Mouse (Mus musculus): ENCODE data around the gene Hoxc5.

Hoxc5 gene

DNA sequence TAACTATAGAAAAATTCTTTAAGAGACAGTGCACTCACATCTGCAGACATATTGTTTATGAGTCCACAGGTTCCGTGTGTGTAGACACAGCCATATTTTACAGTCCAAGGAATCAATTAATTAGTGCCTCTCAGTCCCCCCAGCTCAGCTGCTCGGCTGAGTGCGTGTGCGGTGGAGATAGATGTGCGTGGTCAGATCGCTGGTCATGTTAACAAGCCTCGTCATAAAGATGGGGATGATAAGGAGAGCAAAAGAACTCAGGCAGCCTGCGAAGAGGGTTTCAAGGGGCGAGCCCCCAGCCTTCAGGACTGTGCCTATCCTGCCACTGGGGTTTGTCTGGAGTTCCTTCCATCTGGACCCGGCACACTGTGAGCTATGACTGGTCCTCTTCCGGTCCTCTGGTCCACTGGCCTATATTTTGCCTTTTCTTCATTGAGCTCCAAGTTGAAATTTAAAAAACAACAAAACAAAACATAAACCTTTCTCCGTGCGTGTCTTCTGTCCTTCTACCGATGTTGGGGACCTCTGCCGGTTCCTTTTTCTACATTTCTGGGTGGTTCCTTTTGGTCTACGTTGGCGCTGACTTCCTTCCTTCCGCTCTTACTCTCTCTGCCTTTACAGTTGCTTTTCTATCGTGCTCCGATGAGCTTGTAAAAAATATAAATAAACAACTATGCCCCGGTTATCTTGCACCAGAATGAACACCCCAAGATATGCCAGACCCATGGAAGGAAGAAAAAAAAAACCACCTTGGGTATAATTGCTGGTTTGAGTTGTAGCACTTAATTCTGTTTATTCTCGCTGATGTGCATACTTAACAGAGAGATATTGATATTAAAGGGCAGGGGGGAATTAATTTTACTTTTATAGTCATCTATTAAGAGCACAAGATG lies 21.8 kb upstream of the Hoxc5 start:
- DNase-seq (ENCODE audit: low spot score in 2 of 2), result no peak

DNA sequence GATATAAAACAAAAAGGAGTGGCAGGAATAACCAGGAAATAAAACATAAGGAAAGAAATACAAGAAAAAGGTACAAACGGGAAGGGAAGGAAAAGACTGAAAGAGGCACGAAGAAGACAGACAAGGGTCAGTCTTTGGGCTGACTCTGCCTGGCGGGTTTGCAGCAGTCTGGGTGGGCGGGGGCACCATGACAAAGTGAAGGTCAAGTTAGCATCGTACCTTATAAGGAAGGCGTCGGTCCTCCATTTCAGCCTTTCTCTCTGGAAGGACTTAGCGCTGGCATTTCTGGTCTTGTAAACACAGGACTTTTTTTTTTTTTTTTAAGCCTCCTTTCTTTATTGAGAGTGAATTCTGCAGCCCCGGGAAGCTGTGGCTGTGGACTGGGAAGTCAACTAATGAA lies 20.0 kb upstream of the Hoxc5 start:
- no peak for DNase-seq (ENCODE audit: low spot score in 2 of 2)

DNA sequence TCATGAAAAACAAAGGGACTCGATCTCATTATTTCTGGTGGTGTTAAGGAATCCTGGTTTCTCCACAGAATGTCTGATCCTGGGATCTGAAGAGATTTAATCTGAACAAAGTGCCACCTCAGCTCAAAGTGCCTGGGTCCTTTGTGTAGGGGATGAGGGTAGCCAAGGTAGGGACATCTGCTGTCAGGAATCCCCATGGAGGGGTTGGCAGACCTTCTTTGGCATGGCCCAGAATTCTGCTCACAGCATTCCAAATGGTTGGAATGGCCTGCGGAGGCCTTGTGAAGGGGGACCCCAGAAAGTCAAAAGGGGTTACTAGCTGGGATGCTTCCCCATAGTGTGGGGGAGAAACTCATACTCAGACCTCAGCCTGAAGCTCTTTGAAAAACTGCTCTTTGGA lies 18.4 kb upstream of the Hoxc5 start:
- DNase-seq (ENCODE audit: low spot score in 2 of 2), result no peak

DNA sequence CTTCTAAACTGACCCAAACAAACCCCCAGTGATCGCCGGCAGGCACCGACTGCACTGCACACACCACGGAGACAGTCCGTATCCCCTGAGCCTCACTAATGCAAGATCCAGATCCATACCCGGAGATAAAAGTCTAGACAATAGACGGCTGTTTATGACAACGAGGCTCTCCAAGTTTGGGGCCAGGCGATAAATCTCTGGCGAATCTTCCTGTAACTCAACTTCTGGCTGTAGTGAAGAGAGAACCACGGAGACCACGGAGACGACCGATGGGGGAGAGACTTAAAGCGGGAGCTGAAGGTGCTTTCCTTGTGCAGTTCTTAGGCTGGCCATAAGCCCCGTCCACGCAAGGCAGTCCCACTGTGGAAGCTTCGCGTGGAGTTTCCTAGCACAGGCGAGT lies 17.5 kb upstream of the Hoxc5 start:
- no peak for DNase-seq (ENCODE audit: low spot score in 2 of 2)

DNA sequence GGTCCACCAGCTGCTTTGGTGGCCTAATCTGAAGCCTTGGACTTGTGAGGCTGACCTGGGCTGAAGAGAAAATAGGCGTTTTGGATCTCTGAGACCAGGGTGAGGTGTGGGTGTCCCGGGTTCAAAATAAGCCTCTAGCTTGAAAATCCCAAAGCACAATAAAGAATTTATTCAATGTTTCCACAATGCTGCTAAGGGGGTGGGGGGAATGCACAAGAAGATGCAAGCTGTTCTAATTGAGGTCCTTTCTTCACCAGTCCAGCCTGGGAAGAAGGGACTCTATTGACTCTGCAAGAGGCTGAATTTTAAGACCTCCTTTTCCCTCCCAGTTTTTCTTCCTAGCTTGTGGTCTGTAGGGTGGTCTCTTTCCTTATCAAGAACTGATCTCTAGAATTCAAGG lies 16.4 kb upstream of the Hoxc5 start:
- DNase-seq (ENCODE audit: low spot score in 2 of 2), result no peak

DNA sequence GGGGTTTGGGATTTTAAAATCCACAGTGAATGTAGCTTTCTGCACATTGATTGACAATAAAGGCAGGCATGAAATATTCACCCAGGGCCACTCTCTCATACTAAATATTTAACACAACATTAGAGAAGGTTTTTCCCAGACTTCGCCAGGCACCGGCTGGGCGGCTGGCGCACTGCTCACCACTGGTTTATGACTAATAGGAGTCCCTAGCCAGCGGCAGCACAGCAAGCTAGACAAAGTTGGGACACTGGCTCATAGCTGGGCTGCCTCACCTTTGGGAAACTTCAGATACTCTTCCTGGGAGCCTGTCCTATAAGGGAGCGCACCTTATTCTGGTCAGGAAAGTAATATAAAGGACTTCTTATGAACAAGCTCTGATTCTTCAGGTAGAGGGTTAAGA lies 13.7 kb upstream of the Hoxc5 start:
- DNase-seq (ENCODE audit: low spot score in 2 of 2), result no peak

DNA sequence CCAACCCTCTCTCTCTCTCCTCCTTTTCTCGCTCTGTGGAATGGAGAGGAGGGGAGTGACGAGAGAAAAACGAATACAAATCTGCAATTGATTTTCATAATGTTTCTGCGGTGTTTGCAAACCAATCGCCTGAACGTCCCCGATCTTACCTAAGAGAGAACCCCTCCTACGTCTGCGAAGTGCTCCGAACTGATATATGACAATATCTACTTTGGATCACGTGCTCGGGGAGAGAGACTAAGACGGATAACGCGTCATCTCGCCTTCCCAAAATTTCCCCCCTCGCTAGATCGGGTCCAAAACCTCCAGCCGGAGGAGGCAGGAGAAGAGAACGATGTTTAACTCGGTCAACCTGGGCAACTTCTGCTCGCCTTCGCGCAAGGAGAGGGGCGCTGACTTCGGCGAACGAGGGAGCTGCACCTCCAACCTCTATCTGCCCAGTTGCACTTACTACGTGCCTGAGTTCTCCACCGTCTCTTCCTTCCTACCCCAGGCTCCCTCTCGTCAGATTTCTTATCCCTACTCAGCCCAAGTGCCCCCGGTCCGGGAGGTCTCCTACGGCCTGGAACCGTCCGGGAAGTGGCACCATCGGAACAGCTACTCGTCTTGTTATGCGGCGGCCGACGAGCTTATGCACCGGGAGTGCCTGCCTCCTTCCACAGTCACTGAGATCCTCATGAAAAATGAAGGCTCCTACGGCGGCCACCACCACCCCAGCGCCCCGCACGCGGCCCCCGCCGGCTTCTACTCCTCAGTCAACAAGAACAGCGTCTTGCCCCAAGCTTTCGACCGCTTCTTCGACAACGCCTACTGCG lies 12.8 kb upstream of the Hoxc5 start, which contains the start of gene Hoxc11:
Hoxc11 (plus strand) TSS at position 236 of the 815 bp plus-strand sequence.
- DNase-seq (ENCODE audit: low spot score in 2 of 2), result no peak

DNA sequence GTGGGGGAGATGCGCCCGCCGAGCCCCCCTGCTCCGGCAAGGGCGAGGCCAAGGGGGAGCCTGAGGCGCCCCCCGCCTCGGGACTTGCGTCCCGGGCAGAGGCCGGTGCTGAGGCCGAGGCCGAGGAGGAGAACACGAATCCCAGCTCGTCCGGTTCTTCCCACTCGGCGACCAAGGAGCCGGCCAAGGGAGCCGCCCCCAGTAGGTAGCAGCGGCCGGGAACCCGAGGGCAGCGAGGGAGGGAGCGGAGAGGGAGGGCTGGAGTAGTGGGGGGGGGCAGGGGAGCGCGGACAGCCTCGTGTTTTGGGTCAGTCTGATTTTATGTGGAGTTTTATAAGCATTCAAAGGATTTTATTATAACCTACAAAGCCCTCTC lies 12.2 kb upstream of the Hoxc5 start:
- DNase-seq (ENCODE audit: low spot score in 2 of 2), result no peak

DNA sequence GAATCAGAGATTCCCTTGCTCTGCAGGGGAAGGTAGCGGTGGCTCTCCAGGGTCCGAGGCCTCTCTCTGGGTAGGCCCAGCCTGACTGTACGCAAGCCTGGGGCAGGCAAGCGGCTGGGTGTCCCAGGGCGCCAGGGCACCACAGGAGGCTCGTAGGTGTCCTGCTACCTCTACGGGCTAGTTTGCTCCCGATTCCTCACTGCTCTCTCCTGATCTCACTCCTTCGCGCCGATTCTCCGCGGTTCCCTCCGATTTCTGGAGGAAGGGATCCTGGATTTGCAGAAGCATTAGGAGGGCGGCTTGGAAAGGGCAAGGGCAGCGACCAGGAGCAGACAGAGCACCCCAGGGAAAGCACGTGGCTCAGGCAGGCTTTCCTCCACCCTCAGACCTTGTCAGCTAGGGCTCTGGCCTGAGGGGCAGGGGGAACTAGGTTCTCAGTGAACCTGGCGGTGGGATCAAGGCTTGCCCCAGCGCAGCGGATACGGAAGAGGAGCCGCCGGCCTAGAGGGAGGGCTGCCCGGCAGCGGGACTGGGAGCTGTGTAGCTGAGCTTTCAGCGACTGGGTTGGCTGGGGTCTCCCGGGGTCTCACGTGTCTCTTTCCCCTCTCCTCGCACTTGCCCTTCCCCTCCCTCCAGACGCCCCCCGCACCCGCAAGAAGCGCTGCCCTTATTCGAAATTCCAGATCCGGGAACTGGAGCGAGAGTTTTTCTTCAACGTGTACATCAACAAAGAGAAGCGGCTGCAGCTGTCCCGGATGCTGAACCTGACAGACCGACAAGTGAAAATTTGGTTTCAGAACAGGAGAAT lies 11.2 kb upstream of the Hoxc5 start:
- no peak for DNase-seq (ENCODE audit: low spot score in 2 of 2)

DNA sequence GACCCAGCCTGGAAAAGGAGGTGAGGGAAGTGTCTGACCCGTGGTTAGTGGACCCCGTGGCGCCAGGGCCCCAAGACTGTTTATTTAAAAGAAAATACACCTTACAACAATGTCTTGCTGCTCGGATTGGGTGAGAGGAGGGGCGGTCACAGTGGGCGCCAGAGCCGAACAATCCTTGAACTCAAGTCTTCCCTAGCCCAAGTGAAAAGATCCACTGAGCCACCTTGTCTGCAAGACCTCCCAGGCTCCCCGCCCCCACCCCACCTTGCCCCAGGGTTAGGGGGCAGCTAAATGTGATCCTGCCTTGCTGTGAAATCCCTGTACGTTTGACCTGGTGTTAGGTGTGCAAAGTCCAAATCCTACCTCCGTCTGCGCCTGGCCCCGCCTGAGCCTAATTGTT lies 10.3 kb upstream of the Hoxc5 start:
- no peak for DNase-seq (ENCODE audit: low spot score in 2 of 2)

DNA sequence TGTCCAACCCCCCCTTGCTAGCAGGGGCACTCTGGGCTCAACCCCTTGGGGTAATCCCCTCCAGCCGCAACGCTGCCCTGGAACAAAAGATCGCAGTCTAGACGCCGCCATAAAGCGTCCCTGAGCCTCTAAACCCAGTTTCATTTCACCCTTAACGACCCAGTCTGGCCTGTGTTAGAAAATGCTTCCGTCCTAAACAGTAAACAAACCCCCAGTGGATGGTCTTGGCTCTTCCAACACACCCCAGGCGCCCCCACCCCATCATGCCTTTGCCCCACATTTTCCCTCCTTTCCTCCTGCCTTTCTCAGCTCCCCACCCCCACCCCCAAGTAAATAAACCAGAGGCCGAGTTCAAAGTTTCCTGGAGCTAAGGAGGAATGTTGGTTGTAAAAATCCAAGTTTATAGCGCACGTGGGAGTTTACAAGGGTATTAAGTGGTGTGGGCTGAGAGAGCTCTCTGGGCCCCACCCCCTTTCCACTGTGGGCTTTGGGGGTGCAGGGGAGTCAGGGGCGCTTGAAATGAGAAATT lies 7.5 kb upstream of the Hoxc5 start:
- no peak for DNase-seq (ENCODE audit: low spot score in 2 of 2)

DNA sequence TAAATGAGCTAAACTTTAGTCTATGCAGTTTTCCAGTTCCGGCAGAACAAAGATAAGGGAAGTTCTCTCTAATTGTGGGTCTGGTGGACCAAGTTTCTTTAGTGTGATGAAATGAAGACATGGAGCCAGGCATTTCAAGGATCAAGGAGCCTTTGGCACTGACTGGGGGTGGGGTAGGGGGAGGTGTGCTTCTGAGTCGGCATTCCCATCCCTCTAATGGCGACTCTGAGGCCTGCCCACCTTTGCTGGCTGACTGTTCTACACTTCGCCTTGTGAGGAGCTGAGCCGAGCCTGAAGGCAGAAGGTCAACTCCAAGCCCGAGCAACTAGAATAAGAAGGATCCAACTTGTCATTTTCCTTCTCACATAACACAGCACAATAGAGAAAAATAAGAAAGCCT lies 5.5 kb upstream of the Hoxc5 start:
- no peak for DNase-seq (ENCODE audit: low spot score in 2 of 2)

DNA sequence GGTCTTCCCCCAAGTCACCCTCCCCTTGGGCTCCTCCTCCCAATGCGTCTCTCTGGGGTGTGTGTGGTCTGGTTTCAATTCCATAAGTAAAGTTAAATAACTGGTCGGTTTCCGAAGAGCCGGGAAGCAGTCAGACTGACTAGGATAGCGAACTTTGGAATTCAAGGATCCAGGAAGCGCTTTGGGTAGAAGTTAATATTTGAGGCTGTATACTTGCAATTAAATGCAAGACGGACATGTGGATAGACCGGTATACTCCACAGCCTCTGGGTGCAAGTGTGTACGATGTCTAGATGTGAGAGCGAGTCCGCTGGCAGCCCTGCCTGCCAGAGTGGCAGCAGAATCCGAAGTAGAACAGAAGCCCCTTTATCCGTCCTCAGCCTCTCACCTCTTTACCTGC lies 4.8 kb upstream of the Hoxc5 start:
- DNase-seq (ENCODE audit: low spot score in 2 of 2), result no peak

DNA sequence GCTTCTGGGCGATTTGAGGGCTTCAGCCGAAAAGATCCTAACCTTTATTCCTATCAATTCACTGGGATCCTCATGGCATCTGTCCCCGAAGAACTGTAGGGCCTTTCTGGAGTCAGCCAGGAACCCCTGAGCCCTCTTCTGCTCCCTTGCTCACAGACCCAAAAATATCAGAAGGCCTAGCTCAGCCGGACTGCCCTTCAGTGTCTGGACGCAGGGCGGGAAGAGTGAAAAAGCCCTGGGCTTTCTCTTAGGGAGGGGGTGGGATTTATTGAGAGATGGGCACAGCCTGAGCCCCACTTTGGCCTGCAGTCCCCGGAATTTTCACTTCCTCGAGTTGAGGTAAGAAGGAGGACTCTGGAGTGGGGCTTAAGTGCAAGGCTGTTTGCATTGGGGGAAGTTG lies 4.0 kb upstream of the Hoxc5 start:
- DNase-seq (ENCODE audit: low spot score in 2 of 2), result no peak

DNA sequence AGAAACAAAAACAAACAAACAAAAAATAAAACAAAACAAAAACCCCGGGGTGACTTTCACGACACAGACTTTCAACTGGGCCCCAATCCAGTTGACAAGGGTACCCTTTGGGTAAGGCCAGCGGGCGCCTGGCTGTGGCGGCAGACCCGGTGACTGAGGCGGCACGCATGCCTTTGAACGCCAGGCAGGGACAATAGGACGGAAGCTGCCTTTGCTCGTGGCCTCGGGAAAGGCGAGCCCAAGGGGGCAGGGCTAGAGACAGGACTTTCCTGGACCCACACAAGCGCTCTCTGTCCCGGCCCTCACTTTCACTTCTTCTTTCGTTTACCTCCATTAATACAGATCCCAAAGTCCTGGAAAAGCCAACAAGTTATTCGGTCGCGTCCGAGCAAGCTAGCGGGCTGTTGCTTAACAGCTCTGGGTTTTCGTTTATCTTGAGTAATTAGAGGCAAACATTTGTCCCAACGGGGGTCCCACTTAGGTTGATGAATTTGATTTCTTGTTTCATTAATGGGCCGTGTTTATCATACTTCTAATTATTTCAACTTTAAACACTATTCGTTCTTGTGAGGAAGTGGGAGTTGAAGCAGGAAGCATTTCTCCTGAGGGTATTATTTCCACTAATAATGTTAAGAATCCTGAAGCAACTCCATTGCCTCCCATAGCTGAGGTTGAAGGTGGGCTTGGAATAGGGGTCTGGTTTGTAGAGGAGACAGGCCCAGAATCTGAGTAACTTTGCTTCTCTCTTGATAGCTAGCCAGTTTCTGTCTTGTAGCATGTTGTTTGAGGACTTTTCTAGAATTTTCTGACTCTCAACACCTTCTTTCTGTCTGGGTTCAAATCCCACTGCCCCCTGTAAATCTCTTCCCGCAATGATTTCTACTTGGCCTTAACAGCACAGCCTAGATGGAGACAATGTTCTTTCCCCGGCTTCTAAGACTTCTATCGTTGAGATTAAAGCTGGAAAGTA lies 3.3 kb upstream of the Hoxc5 start:
- no peak for DNase-seq (ENCODE audit: low spot score in 2 of 2)

DNA sequence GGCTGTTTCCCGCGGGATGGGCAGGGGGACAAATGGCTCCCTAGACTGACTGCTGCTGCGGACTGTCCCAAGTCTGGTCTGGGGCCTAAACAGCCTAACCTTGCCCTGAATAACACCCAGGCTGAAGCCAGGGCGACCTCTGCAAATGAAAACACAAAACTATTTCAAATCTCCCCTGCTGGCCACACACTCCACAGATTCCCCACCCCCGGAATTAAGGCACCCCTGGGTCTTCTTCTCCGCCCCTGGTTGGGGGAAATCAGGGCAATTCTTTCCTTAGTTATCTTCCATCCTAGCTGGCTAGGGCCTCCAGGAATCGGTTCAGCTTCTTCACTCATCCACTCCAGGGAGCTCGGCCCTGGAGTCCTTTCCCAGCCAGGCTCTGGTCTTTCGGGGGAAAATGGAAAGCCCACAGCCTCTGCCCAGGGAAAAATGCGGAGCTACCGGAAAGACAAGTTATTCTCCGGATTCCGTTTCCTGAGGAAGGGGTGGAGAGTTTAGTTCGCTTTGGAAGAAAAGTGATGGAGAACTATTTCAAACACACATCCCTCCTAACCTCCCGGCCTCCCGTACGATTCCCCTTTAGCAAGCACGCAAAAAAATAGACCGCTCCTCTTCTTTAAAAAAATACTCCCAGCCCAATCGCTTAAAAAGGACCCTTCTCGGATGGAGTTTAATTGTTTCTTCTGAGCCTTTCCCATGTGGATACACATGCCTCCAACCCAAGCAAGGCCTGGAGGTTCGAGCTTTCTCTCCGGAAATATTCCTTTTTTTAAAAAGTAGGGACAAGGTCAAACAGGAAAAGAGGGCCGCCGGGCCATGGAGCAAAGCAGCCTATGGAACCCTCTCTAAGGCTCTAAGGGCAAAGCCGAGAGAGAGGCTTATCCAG lies 2.0 kb upstream of the Hoxc5 start:
- DNase-seq (ENCODE audit: low spot score in 2 of 2), result no peak

DNA sequence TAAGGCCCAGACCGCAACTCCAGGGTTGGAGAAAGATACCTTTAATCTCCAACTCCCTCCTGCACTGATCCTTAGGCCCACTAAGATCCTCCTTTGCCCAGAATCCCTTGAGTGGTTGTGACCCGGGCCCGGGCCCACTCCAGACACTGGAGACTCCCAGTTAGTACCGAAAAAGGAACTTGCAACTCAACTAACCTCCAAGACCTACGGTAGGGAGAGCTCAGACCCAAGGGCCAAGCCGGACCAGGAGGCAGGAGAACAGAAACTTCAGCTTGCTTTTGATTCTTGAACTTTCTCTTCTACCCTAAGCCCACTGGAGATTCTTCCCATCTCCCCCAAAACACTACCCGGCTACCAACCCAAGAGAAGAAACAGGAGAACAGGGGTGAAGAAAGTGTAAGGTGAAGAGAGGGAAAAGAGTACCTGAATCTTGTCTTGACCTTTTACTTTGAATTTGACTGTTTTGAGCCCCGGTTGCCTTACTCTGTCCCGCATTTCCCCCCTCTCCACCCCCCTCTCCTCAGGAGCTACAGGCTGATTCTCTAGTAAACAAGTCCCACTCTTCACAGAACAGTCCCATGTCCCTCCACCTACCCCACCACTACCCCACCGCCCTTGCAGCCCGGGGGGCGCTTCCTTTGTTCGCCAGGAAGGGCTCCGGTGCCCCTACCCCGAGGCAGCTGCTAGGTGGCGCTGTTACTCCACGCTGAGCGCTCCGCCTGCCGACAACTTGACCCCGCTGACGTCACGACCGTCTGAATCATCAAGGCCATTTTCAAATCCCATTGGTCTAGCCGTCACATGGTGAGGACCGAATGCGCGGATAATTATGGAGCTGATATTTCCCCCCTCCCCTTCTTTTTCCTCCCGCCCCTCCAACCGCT lies 1.1 kb upstream of the Hoxc5 start:
- DNase-seq (ENCODE audit: low spot score in 2 of 2), result no peak

DNA sequence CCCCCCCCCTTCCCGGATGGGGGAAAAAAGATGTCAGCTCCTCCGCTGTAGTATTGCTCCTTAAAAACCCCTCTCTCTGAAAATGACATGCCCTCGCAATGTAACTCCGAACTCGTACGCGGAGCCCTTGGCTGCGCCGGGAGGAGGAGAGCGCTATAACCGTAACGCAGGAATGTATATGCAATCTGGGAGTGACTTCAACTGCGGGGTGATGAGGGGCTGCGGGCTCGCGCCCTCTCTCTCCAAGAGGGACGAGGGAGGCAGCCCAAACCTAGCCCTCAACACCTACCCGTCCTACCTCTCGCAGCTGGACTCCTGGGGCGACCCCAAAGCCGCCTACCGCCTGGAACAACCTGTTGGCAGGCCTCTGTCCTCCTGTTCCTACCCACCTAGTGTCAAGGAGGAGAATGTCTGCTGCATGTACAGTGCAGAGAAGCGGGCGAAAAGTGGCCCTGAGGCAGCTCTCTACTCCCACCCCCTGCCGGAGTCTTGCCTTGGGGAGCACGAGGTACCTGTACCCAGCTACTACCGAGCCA lies 399 bp upstream of the Hoxc5 start, which contains the start of gene Hoxc10:
Hoxc10 (plus strand) TSS at position 21 of the 536 bp plus-strand sequence.
- DNase-seq (ENCODE audit: low spot score in 2 of 2), result no peak
